Mouse (Mus musculus) heart, adult 8-10 months (tissue): ENCODE measurements around the gene Sowaha. TPM values are rescaled to one million over a fixed set of nuclear protein-coding genes. Genes with fewer than 3 reads are reported as not detected.

Experiments used
- DNase-seq: peaks from one replicate; pipeline ENCODE4 v3.0.0; 2022; ENCODE audit warnings: low spot score
- total RNA-seq, 4 experiments: library from RNA; stranded (reverse); gene quantifications; 2 replicates each; pipeline ENCODE4 v1.2.4; 2022

Gene Sowaha
- total RNA-seq, 4 experiments from 2014 or later, result 0.22 to 0.44 (median 0.34) TPM

DNA sequence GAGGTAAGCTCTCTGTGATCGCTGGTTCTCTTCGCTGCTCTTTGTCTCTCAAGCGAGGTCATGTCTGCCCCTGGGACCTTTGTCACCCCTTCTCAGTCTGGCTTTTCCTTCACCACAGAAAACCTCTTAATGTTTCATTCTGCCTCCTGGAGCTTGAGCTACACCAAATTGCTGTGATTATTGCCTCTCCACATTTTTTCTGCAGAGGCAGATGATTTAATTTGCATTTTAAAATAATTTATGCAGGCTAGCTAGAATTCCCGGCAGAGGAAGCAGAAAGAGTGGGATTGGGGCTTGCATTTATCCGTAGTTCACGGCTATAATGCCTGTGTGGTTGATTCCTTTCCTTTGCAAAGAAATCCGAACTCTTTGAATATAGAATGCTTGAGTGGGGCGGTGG lies 4.5 kb downstream of the Sowaha start:
- no peak for DNase-seq

DNA sequence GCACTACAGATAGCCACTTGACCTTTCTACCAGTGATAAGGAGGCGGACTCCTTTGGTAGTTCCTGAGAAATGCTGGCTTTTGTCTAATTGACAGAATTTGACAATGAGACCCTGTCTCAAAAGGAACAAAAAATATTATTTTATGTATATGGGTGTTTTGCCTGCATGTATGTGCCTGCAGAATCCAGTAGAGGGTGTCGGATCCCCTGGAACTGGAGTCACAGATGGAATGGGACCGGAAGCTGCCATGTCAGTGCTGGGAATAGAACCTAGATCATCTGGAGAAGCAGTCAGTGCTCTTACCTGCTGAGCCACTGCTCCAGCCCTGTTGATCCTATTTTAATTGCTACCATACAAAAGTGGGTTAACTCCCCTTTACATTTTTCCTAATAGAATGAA lies 7.4 kb downstream of the Sowaha start:
- no peak for DNase-seq

DNA sequence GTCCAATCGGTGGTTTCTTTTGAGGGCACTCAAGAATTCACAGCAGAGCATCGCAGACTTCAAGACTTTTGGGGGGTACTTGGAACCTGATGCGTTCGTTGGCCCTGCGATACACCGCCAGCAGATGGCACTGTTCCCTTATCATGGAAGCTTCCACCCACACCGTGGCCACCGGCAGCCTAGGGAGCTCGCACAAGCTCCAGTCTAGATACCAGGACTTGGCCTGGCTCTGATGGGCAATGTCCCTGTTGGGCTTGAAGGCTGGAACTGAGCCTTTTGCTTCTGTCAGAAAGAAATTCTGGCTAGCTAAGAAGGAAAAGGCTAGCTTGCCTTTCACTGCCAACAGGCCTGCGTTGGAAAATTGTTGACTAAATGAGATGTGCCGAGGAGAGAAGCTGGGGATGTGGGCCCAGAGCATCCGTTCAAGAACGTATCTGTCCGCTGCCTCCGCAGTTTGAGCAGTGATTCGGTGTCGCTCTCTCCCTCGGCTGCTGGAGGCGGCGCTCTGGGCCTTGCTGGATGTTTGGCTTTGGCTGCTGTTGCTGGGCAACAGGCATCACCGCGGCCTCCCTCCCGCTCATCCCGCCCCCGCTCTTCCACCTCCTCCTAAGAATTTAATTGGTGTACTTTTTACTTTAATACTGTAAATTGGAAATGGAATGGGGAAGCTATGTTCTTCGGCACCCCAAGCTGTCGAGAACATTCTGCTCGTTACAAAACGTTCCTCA lies 9.9 kb downstream of the Sowaha start, which contains the start of gene Gm9837:
TSS of gene Gm9837 (minus strand) at position 512 of the 728 bp plus-strand sequence.
- DNase-seq, result peak; percentile 90

DNA sequence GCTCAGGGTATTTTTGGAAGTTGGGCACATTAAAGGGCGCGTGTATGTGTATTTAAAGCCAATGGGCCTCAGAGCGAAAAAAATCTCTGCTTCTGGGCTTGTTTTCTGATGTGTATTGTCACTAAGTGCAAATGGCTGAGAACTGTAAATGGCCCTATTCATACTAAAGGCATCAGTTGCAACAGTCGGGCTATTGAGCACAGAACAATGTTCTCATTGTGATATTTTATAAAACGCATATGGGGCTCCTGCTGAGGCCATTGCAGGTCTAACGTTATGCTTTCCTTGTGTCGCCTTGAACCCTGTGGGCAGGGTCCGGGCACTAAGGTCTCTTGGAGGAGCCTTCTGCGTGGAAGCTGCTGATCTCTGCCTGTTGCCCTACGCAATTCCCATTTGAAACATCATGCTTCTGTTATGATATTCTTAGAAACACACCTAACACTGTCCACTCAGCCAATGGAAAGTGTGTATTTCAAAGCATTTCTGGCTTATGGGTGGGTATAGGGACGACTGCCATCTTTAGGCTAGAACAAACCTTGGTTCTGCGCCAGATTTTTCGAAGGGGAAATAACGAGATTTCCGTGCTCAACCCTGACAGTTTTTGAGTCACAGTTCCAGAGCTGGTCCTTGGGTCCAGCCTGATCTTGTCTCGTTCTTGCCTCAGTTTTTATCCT lies 10.6 kb downstream of the Sowaha start:
- DNase-seq, result no peak

DNA sequence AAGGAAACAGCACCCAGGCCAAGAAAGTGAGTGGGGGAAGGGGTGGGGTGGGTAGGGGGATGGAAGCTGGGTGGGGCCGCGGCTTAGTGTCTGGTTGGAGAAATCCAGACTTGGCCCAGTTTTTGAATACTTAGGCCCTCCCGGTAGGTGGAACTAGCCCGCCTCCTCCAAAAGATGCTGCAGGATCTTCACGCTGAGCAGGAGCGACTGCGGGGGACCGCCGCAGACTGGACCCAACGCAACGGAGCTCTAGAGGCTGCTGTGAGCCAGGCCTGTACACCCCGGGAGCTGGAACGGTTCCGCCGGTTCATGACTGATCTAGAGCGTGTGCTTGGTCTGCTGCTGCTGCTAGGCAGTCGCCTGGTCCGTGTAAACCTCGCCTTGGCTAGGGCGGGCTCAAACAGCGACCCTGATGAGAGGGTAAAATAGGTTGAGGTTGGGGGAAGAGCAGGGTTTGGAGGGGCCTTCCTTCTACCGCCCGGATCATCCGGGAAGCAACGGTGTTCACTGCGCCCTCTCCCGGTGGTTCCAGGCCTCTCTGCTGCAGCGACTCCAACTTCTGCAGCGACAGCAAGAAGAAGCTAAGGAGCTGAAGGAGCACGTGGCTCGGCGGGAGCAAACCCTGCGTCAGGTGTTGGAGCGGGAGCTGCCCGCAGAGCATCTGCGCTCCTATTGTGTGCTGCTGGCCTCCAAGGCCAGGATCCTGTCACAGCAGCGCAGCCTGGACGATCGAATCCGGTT lies 13.7 kb downstream of the Sowaha start:
- peak; percentile 62 for DNase-seq

GRCm38 (mm10) chr11:53463551-53464424 lies 16.3 kb downstream of the Sowaha start:
- no peak for DNase-seq

- no peak for DNase-seq
Measured at GRCm38 (mm10) chr11:53461727-53462126, 18.3 kb downstream of the Sowaha start.

- no peak for DNase-seq
Measured at GRCm38 (mm10) chr11:53460192-53460591, 19.9 kb downstream of the Sowaha start.

DNA sequence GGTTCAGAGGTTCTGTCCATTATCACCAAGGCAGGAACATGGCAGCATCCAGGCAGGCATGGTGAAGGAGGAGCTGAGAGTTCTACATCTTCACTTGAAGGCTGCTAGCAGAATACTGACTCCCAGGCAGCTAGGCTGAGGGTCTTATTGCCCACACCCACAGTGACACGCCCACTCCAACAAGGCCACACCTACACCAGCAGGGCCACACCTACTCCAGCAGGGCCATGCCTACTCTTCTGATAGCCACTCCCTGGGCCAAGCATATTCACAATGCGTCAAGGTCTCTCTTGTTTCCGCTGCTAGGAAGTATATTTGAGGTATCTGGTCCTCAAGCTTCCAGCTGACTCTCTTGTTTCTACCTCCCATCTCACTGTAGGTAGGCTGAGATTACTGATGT lies 21.1 kb downstream of the Sowaha start:
- DNase-seq, result no peak

- DNase-seq, result no peak
Measured at GRCm38 (mm10) chr11:53457372-53457954, 22.6 kb downstream of the Sowaha start.

DNA sequence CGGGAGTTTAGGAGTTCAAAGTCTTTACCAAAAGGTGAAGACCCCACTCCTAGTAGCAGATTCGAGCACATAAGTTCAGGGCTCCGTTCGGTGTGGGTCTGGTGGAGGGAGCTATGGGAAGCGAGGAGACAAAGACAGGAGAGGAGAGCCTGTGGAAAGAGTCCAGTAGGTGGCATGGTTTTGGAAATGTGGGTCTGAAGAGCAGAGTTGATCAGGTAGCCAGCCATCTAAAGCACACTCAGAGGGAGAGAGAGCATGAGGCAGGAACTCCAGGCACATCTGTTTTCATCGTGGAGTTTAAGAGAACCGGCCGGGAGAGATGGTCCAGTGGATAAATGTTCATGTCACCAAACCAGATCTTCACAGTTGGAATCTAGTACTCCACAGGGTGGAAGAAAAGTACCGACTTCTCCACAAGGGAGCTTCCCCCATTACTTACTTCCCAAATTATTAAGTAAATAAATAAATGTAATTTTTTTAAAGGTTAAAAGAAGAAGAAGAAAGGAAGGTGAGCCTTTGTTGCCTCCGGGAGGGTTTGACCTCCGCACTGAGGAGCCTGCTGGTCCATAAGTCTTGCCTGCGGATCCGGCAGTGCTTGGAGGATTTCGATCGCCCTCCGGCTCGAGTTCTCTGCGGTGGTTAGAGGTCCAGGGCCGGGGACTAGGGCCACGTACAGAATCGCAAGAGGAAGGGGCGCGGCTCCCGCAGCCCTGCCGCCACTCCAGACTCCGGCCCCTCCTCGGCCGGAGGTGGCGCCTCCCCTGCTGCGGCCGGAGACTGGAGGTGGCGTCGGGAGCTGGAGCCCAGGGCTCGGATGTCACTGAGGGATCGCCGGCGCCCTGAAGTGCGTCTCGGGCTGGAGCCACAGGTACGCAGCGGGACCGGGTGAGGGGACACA lies 23.4 kb downstream of the Sowaha start, which contains the start of the genes Gm10447 and Shroom1:
TSS of gene Gm10447 (minus strand) at position 637 of the 898 bp plus-strand sequence.
TSS of gene Shroom1 (plus strand) at position 732 of the 898 bp plus-strand sequence.
- peak; percentile 40 for DNase-seq

DNA sequence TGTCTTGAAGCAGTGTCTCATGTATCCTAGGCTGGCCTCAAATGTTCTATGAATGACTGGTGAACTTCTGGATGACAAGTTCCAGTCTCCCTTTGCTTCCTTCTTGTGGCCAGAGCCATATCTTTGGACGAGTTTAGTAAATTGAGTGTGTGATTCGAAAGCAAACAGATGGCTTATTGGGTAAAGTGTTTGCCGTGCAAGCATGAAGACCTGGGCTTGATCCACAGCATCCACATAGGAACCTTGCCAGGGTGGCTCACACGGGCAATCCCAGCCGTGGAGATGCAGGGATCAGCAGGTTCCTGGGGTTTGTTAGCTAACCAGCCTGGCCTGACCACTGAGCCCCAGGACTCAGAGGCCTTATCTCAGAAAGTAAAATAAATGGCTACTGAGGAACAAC lies 27.0 kb downstream of the Sowaha start:
- DNase-seq, result no peak

GRCm38 (mm10) chr11:53452396-53452795 lies 27.7 kb downstream of the Sowaha start:
- DNase-seq, result no peak

- DNase-seq, result no peak
Measured at GRCm38 (mm10) chr11:53451361-53451760, 28.7 kb downstream of the Sowaha start.

DNA sequence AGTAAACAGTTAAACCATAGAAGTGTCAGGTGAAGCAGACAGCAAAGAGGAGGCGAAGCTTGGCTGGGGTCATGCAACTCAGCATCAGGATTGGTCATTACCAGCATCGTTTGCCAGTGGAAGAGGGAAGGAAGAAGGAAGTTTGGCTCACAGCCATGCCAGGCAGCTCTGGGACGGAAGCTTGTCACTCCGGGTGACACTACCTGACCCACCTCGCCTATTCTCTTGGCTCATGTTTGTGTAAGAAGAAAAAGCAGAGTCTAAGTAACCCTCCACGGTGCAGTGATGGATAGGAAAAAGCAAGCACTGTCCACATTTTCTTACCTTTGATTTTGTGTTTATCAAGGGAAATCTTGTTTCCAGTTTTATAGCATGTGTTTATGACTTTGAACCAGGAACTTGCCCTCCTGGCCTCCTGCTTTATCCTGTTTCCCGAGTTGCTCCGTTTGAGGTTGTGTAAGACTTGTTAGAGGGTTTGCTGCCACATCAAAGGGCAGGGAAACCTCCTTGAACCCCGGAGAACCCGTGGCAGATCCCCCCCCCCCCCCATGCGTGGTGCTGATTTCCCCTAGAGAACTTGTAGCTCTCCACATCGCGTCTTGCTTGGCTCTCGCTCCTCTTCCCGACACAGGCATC lies 29.9 kb downstream of the Sowaha start:
- DNase-seq, result no peak

GRCm38 (mm10) chr11:53448529-53448928 lies 31.5 kb downstream of the Sowaha start:
- DNase-seq, result peak; percentile 63

DNA sequence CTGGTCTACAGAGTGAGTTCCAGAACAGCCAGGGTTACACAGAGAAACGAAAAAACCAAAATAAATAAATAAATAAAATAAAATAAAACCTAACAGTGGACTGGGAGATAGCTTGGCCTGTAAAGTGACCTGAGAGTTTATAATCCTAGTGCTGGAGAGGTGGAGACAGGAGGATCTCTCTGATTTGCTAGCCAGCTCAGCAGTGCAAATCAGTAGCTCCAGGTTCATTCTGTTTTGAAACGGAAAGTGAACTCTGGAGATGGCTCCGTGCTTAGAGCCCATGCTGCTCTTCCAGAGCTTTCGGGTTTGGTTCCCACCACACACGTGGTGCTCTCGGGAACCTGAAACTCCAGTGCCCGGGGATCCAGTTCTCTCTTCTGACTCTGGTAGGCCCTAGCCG lies 32.1 kb downstream of the Sowaha start:
- DNase-seq, result no peak

GRCm38 (mm10) chr11:53446183-53446582 lies 33.9 kb downstream of the Sowaha start:
- DNase-seq, result no peak

DNA sequence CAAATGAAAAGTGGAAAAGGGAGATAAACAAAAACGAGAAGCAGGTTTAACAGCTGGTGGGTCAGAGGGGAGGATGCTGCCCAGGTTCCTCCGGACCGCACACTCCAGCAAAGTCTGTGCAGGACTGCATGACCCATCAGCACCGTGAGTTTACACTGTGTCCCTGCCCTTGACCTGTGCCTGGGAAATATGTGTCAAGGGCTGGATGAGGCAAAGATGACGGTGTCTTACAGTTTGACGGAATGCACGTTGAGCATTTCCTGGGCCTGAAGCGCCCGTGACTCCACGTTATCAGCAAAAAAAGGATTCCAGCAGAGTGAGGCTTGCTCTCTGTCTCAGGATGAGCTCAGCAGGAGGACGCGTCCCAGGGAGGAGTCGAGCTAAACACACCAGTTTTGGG lies 34.5 kb downstream of the Sowaha start:
- DNase-seq, result no peak
